Mouse (Mus musculus): ENCODE measurements around the gene Nipsnap3a. TPM values are rescaled to one million over a fixed set of nuclear protein-coding genes. Genes with fewer than 3 reads are reported as not detected.

Nipsnap3a gene
- total RNA-seq, 2 experiments from 2014 or later, result not detected

- ATAC-seq (replicated peaks; ENCODE audit: low FRiP score, poor library complexity, severe bottlenecking), result no peak
These were observed 57.4 kb downstream of the Nipsnap3a start for GRCm38 (mm10) chr4:53046238-53047022.

Other genes with a start within 250 kb of the Nipsnap3a start
- not detected in 2 replicates for gene Olfr275, start 174.7 kb upstream of the Nipsnap3a start, total RNA-seq (2015; ENCODE audit: low replicate concordance)
- not detected in 2 replicates for gene Olfr275, start 174.7 kb upstream of the Nipsnap3a start, total RNA-seq (2017; ENCODE audit: low replicate concordance)
- gene Olfr273, start 130.0 kb upstream of the Nipsnap3a start, total RNA-seq (2015; ENCODE audit: low replicate concordance), result not detected in 2 replicates
- gene Olfr273, start 130.0 kb upstream of the Nipsnap3a start, total RNA-seq (2017; ENCODE audit: low replicate concordance), result not detected in 2 replicates
- not detected in 2 replicates for gene Olfr272, start 70.1 kb upstream of the Nipsnap3a start, total RNA-seq (2015; ENCODE audit: low replicate concordance)
- gene Olfr272, start 70.1 kb upstream of the Nipsnap3a start, total RNA-seq (2017; ENCODE audit: low replicate concordance), result not detected in 2 replicates
- gene Olfr270, start 24.7 kb upstream of the Nipsnap3a start, total RNA-seq (2015; ENCODE audit: low replicate concordance), result not detected in 2 replicates
- gene Olfr270, start 24.7 kb upstream of the Nipsnap3a start, total RNA-seq (2017; ENCODE audit: low replicate concordance), result not detected in 2 replicates
- 11.9 and 40.5 TPM in 2 replicates for gene Nipsnap3b, start 22.6 kb downstream of the Nipsnap3a start, total RNA-seq (2015; ENCODE audit: low replicate concordance)
- 7.0 and 8.9 TPM in 2 replicates for gene Nipsnap3b, start 22.6 kb downstream of the Nipsnap3a start, total RNA-seq (2017; ENCODE audit: low replicate concordance)
- 1.9 TPM in 2 replicates for gene Abca1, start 170.6 kb downstream of the Nipsnap3a start, total RNA-seq (2015; ENCODE audit: low replicate concordance)
- 1.8 and 2.6 TPM in 2 replicates for gene Abca1, start 170.6 kb downstream of the Nipsnap3a start, total RNA-seq (2017; ENCODE audit: low replicate concordance)

All from erythroblast, adult 5-6 weeks (primary cell).